Mouse (Mus musculus) lung, adult 2 months (tissue): Measurements from ENCODE around the gene Msi2.

ENCODE experiments used
- CTCF ChIP-seq: fragments of 200-500 bp; IDR thresholded peaks from 2 replicates; pipeline ENCODE4 v1.5.1; 2011; ENCODE audit warnings: mild to moderate bottlenecking, low read length, control low read depth; ENCODE audit not compliant: insufficient read depth
- POLR2A ChIP-seq: fragments of 200-500 bp; IDR thresholded peaks from 2 replicates; pipeline ENCODE4 v1.6.1; 2011; ENCODE audit warnings: low read depth, mild to moderate bottlenecking, control low read depth, low read length, borderline replicate concordance; ENCODE audit errors: extremely low read depth

- TF ChIP-seq CTCF (no peak), POLR2A (no peak)
Measured at GRCm38 (mm10) chr11:88701976-88702659, 16.2 kb downstream of the Msi2 start.
